Mouse (Mus musculus) skeletal muscle tissue, postnatal 0 days (tissue): ENCODE results near the gene Tnip2. TPM values are rescaled to one million over a fixed set of nuclear protein-coding genes. Genes with fewer than 3 reads are reported as not detected.

Source experiments
- polyA plus RNA-seq: library from polyadenylated mRNA; unstranded; fragments of >200 nt; fragmentation: Nextera tagmentation; extraction: Ambion mirVana; gene quantifications from 2 replicates; pipeline ENCODE4 v1.2.1, GENCODE M21; 2015

Tnip2 gene
- 9.3 and 10.3 TPM in 2 replicates for polyA plus RNA-seq

GRCm38 (mm10) chr5:34513466-34514217 is at the start of gene Tnip2:
TSS of gene Tnip2 (minus strand) at chr5:34513991.

DNA sequence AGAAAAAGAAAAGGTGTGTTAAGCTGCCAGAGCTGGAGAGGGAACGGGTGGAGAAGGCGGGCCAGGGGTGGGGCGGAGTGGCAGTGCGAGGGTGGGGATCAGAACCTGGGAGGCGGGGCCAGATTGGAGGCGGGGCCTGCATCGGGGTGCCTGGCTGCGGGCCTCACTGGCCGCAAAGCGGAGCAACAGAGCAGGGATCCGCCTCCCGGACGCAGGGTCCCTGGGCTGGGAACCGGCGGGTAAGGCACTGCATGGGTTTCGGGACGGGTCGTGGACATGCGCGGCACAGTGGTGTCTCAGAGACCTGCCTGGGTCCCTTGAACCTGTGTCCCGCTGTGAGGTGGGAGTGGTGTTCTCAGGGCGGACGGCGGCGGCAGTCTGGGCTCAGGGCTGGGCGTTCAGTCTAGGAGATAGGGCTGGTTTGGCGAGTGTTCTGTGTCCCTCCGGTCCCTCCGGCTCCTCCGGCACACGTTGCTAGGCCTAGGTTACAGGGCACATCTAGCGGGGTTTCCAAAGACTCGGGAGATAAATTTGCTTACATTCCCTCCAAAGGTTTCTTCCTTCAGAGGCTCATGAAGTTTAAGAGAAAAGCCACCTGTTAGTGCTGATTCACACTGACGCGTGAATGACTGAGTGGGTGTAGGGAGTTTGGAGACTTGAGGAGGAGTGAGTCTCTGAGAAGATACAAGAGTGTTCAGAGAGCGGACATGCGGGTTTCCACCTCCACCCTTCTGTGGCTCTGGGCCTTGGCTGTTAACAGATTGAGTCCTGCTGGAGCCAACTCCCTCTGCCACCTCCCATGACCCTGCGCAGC is 12.1 kb upstream of the Tnip2 start, which contains the start of gene Sh3bp2:
Gene Sh3bp2 (plus strand): TSS at position 176 of the 814 bp plus-strand sequence.

Other genes starting within 250 kb of the Tnip2 start
- 0.62 and 0.85 TPM in 2 replicates for gene Zfyve28, start 225.5 kb downstream of the Tnip2 start, polyA plus RNA-seq
- not detected in 2 replicates for gene Cfap99, start 225.4 kb downstream of the Tnip2 start, polyA plus RNA-seq
- 48.1 and 55.3 TPM in 2 replicates for gene Rnf4, start 177.7 kb downstream of the Tnip2 start, polyA plus RNA-seq
- 5.1 and 5.7 TPM in 2 replicates for gene Fam193a, start 144.1 kb downstream of the Tnip2 start, polyA plus RNA-seq
- gene Sh3bp2, start 11.8 kb upstream of the Tnip2 start, polyA plus RNA-seq, result 3.5 and 4.2 TPM in 2 replicates
- gene Add1, start 59.7 kb upstream of the Tnip2 start, polyA plus RNA-seq, result 80.9 and 86.0 TPM in 2 replicates
- gene Mfsd10, start 123.2 kb upstream of the Tnip2 start, polyA plus RNA-seq, result 38.5 and 52.6 TPM in 2 replicates
- gene Nop14, start 146.2 kb upstream of the Tnip2 start, polyA plus RNA-seq, result 11.4 and 12.3 TPM in 2 replicates
- 1.5 and 2.8 TPM in 2 replicates for gene Grk4, start 146.4 kb upstream of the Tnip2 start, polyA plus RNA-seq
- 2.6 and 2.9 TPM in 2 replicates for gene Htt, start 247.7 kb upstream of the Tnip2 start, polyA plus RNA-seq